Mouse (Mus musculus): ENCODE data around the gene Ppcdc. TPM values are rescaled to one million over a fixed set of nuclear protein-coding genes. Genes with fewer than 3 reads are reported as not detected.

Gene Ppcdc
- polyA plus RNA-seq, 1 experiment from 2014 or later, result 26.0 TPM

DNA sequence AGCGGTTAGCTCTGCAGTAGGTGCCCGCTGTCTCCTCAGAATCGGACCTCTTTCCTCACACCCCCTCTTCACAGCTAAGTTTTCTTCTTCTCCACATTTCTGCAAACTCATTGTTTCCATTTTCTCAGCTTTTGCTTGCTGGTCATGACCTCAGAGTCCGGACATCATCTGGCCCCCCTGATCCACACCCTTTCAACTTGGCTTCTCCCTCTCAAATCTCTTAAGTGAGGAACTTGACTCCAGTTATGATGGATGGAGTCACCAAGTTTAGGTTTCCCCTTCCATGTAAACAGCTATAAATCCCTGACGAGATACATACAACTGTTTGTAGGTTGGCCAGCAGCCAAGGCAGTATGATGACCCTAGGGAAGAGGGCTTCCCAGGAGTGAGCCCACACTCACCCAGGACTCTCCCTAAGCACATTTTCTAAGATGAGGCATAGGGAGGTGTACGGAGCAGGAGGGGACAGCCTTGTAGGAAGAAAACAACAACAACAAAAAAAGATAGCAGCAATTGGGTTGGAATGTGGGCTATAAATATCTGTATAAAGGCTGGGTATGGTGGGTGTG is 96.9 kb downstream of the Ppcdc start:
- H3K9me3 ChIP-seq, result no peaks in the 10 kb centered on the region
- no peak overlapping the region for H3K27ac ChIP-seq
- H3K36me3 ChIP-seq, result no peaks in the 10 kb centered on the region
- H3K27me3 ChIP-seq, result no peaks in the 10 kb centered on the region
- H3K4me2 ChIP-seq, result no peak overlapping the region
- ATAC-seq (ENCODE audit: low FRiP score), result no peak
- 85% methylated on average over 6 of the region's 6 CpGs for WGBS
- H3K4me1 ChIP-seq (replicated peaks), result no peaks in the 10 kb centered on the region
- H3K9ac ChIP-seq, result no peak overlapping the region
- no peak overlapping the region for H3K4me3 ChIP-seq

DNA sequence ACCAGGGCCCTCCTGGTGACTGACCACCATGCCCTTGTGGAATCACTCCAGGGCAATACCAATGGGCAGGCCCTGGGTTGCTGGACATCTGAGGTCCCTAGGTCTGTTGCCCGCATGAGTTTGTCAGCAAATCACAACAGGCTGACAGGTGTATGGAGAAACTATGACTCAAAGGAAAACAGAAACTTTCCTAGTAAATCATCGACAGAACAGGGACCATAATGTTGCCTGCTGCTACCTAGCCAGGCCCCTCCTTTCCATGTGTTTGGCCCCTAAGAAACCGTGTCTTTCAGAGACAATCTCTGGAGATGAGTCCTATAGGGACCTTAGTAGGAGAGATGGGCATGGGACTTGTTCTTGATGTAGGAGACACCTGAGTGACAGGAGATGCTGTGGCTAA is 97.7 kb downstream of the Ppcdc start:
- Histone ChIP-seq H3K9me3 (peaks cover 2% of the 10 kb centered on the region; the same call in 1 of the 2 replicates), H3K4me1 (replicated peaks) (no peaks in the 10 kb centered on the region), H3K27ac (no peak overlapping the region), H3K36me3 (no peaks in the 10 kb centered on the region), H3K4me2 (no peak overlapping the region), H3K9ac (no peak overlapping the region), H3K4me3 (no peak overlapping the region), H3K27me3 (no peaks in the 10 kb centered on the region)
- ATAC-seq (ENCODE audit: low FRiP score), result no peak
- 82% methylated on average over 3 of the region's 3 CpGs for WGBS

DNA sequence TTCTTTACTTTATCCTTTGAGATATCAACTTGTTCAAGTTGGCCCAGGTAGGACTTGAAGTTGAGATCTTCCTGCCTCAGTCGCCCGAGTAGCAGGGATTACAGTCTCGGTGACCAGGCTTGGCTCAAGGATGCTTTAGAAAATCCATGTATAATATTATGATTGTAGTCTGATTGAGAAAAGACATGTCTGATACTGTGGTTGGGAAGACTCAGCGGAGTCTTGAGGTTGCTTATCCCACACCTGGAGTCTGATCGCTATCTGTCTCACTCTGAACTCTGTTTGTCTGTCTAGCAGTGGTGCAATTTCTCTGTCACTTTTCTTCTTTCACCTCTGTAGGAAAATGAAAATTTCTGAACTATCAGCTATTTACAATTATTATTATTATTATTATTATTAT is 99.6 kb downstream of the Ppcdc start:
- peaks cover 6% of the 10 kb centered on the region; the same call in 1 of the 2 replicates for H3K9me3 ChIP-seq
- no peak overlapping the region for H3K4me2 ChIP-seq
- H3K27me3 ChIP-seq, result no peaks in the 10 kb centered on the region
- H3K4me1 ChIP-seq (replicated peaks), result no peaks in the 10 kb centered on the region
- H3K27ac ChIP-seq, result no peak overlapping the region
- no peaks in the 10 kb centered on the region for H3K36me3 ChIP-seq
- WGBS, result 96% methylated on average over 5 of the region's 5 CpGs
- H3K4me3 ChIP-seq, result no peak overlapping the region
- no peak for ATAC-seq (ENCODE audit: low FRiP score)
- H3K9ac ChIP-seq, result no peak overlapping the region

GRCm38 (mm10) chr9:57339577-57340210 is 100.2 kb downstream of the Ppcdc start:
- Histone ChIP-seq H3K4me1 (replicated peaks) (no peaks in the 10 kb centered on the region), H3K9ac (no peak overlapping the region), H3K9me3 (peaks cover 6% of the 10 kb centered on the region; the same call in 1 of the 2 replicates), H3K4me2 (no peak overlapping the region), H3K27me3 (no peaks in the 10 kb centered on the region), H3K4me3 (no peak overlapping the region), H3K36me3 (no peaks in the 10 kb centered on the region), H3K27ac (no peak overlapping the region)
- 86% methylated on average over 5 of the region's 5 CpGs for WGBS
- no peak for ATAC-seq (ENCODE audit: low FRiP score)

- Histone ChIP-seq H3K4me1 (replicated peaks) (no peaks in the 10 kb centered on the region), H3K9me3 (peaks cover 6% of the 10 kb centered on the region; the same call in 1 of the 2 replicates), H3K36me3 (no peaks in the 10 kb centered on the region), H3K4me3 (no peak overlapping the region), H3K4me2 (no peak overlapping the region), H3K27me3 (no peaks in the 10 kb centered on the region), H3K27ac (no peak overlapping the region), H3K9ac (no peak overlapping the region)
- ATAC-seq (ENCODE audit: low FRiP score), result no peak
- WGBS, result 81% methylated on average over 1 of the region's 1 CpGs
These were observed 101.2 kb downstream of the Ppcdc start for GRCm38 (mm10) chr9:57338706-57339105.

Other genes starting within 250 kb of the Ppcdc start
- gene Trcg1, start 203.6 kb downstream of the Ppcdc start, polyA plus RNA-seq (2015; fragmentation: Nextera tagmentation; extraction: Ambion mirVana), result not detected in 2 replicates
- 3.8 and 5.4 TPM in 2 replicates for gene 1700017B05Rik, start 177.5 kb downstream of the Ppcdc start, polyA plus RNA-seq (2015; fragmentation: Nextera tagmentation; extraction: Ambion mirVana)
- 86.3 and 94.6 TPM in 2 replicates for gene Scamp5, start 27.9 kb upstream of the Ppcdc start, polyA plus RNA-seq (2015; fragmentation: Nextera tagmentation; extraction: Ambion mirVana)
- 15.6 and 16.2 TPM in 2 replicates for gene Rpp25, start 63.9 kb upstream of the Ppcdc start, polyA plus RNA-seq (2015; fragmentation: Nextera tagmentation; extraction: Ambion mirVana)
- 875 and 879 TPM in 2 replicates for gene Cox5a, start 81.2 kb upstream of the Ppcdc start, polyA plus RNA-seq (2015; fragmentation: Nextera tagmentation; extraction: Ambion mirVana)
- gene Fam219b, start 97.4 kb upstream of the Ppcdc start, polyA plus RNA-seq (2015; fragmentation: Nextera tagmentation; extraction: Ambion mirVana), result 21.6 and 22.4 TPM in 2 replicates
- 67.9 and 75.2 TPM in 2 replicates for gene Mpi, start 112.6 kb upstream of the Ppcdc start, polyA plus RNA-seq (2015; fragmentation: Nextera tagmentation; extraction: Ambion mirVana)
- 56.9 and 58.8 TPM in 2 replicates for gene Scamp2, start 120.8 kb upstream of the Ppcdc start, polyA plus RNA-seq (2015; fragmentation: Nextera tagmentation; extraction: Ambion mirVana)
- 28.6 and 30.5 TPM in 2 replicates for gene Ulk3, start 149.3 kb upstream of the Ppcdc start, polyA plus RNA-seq (2015; fragmentation: Nextera tagmentation; extraction: Ambion mirVana)
- 0.21 and 0.48 TPM in 2 replicates for gene Cplx3, start 166.2 kb upstream of the Ppcdc start, polyA plus RNA-seq (2015; fragmentation: Nextera tagmentation; extraction: Ambion mirVana)
- gene Lman1l, start 180.7 kb upstream of the Ppcdc start, polyA plus RNA-seq (2015; fragmentation: Nextera tagmentation; extraction: Ambion mirVana), result not detected in 2 replicates
- 43.6 and 45.0 TPM in 2 replicates for gene Csk, start 213.5 kb upstream of the Ppcdc start, polyA plus RNA-seq (2015; fragmentation: Nextera tagmentation; extraction: Ambion mirVana)
- gene Cyp1a2, start 243.6 kb upstream of the Ppcdc start, polyA plus RNA-seq (2015; fragmentation: Nextera tagmentation; extraction: Ambion mirVana), result not detected in 2 replicates
- 0.09 and 0.12 TPM in 2 replicates for gene Cyp1a1, start 247.8 kb upstream of the Ppcdc start, polyA plus RNA-seq (2015; fragmentation: Nextera tagmentation; extraction: Ambion mirVana)

All from hindbrain, embryonic 13.5 days (tissue).